Mouse (Mus musculus) liver, postnatal 0 days (tissue): Measurements from ENCODE around the gene AC109138.7. TPM values are rescaled to one million over a fixed set of nuclear protein-coding genes. Genes with fewer than 3 reads are reported as not detected.

Experiments used
- ATAC-seq: fragments of 200-750 bp; cut with Nextera tagmentation; 2 replicates; pipeline ENCODE4 v1.8.0; 2017; ENCODE audit warnings: mild to moderate bottlenecking, moderate library complexity
- DNase-seq: peaks from one replicate; pipeline ENCODE4 v3.0.0-alpha.2; 2016
- H3K27ac ChIP-seq: fragments of 300-500 bp; sonication (generic); 2 replicates; pipeline ENCODE4 v1.5.1; 2014; ENCODE audit warnings: antibody characterized with exemption, moderate library complexity, mild to moderate bottlenecking, low read depth
- H3K27me3 ChIP-seq: fragments of 300-500 bp; sonication (generic); 2 replicates; pipeline ENCODE4 v1.6.1; 2014; ENCODE audit warnings: low read length, control low read depth, mixed read lengths; ENCODE audit not compliant: insufficient read depth
- H3K36me3 ChIP-seq: fragments of 300-500 bp; sonication (generic); replicated peaks from 2 replicates; pipeline ENCODE4 v1.6.1; 2014; ENCODE audit warnings: mild to moderate bottlenecking, control low read depth, low read length, moderate library complexity, mixed read lengths; ENCODE audit not compliant: insufficient read depth
- H3K4me1 ChIP-seq: fragments of 300-500 bp; sonication (generic); 2 replicates; pipeline ENCODE4 v1.6.1; 2014; ENCODE audit warnings: antibody characterized with exemption, mild to moderate bottlenecking, control low read depth; ENCODE audit not compliant: insufficient read depth
- H3K4me2 ChIP-seq: fragments of 300-500 bp; sonication (generic); 2 replicates; pipeline ENCODE4 v1.6.1; 2014; ENCODE audit warnings: low read depth, mild to moderate bottlenecking, low read length, moderate library complexity, mixed read lengths
- H3K4me3 ChIP-seq: fragments of 300-500 bp; sonication (generic); 2 replicates; pipeline ENCODE4 v1.5.1; 2014; ENCODE audit warnings: low read depth, low read length
- H3K9ac ChIP-seq: fragments of 300-500 bp; sonication (generic); replicated peaks from 2 replicates; pipeline ENCODE4 v1.6.1; 2014; ENCODE audit warnings: mild to moderate bottlenecking, moderate library complexity
- H3K9me3 ChIP-seq: fragments of 300-500 bp; sonication (generic); 2 replicates; pipeline ENCODE4 v1.6.1; 2016; ENCODE audit warnings: mild to moderate bottlenecking, control low read depth, low read length, mixed read lengths
- CTCF ChIP-seq: sonication (generic); IDR thresholded peaks from 2 replicates; pipeline ENCODE4 v1.5.1; 2016; ENCODE audit warnings: antibody characterized with exemption, low read depth
- EP300 ChIP-seq: IDR thresholded peaks from 2 replicates; pipeline ENCODE4 v1.6.1; 2016; ENCODE audit warnings: antibody characterized with exemption, low read depth, mild to moderate bottlenecking
- WGBS: fragments of 180-500 bp; shearing (Covaris S2); extraction: QIAGEN DNeasy Blood & Tissue Kit; methylation state at CpG from one replicate; pipeline ENCODE4 v1.1.7; 2014; ENCODE audit not compliant: insufficient replicate concordance; 5-methylcytosine and 5-hydroxymethylcytosine counted together
- polyA plus RNA-seq: library from polyadenylated mRNA; unstranded; fragments of >200 nt; fragmentation: Nextera tagmentation; extraction: Ambion mirVana; gene quantifications from 2 replicates; pipeline ENCODE4 v1.2.1, GENCODE M21; 2015

Gene AC109138.7
- polyA plus RNA-seq: not detected in 2 replicates

GRCm38 (mm10) chr19:4214071-4214770 is at the start of gene AC109138.7, which contains the start of gene Clcf1:
TSS of gene AC109138.7 (plus strand) at chr19:4214357.
TSS of gene Clcf1 (plus strand) at chr19:4214238.
- under 1% methylated on average over 46 of the region's 49 CpGs for WGBS
- peak within 1 kb of the TSS; percentile 79 for H3K9ac ChIP-seq
- peak within 1 kb of the TSS; percentile 67 for H3K4me3 ChIP-seq
- TF ChIP-seq CTCF (no peak), EP300 (no peak)
- H3K4me2 ChIP-seq: peak within 1 kb of the TSS; percentile 90
- peak within 1 kb of the TSS; percentile 50 for H3K27ac ChIP-seq
- H3K36me3 ChIP-seq: no peaks in the 10 kb centered on the region
- no peaks in the 10 kb centered on the region for H3K9me3 ChIP-seq
- DNase-seq: peak; percentile 59
- H3K4me1 ChIP-seq: peaks cover 41% of the 10 kb centered on the region
- ATAC-seq: peak; percentile 54
- H3K27me3 ChIP-seq: peaks cover 61% of the 10 kb centered on the region

- TF ChIP-seq EP300: no peak
- no peak for TF ChIP-seq CTCF
- no peak overlapping the region for H3K4me2 ChIP-seq
- peak overlapping the region; percentile 79 for H3K27ac ChIP-seq
- peaks cover 2% of the 10 kb centered on the region for H3K36me3 ChIP-seq
- 0 out of 2 replicates have a peak overlapping the region, but pooled peaks have one; percentile 23 for H3K9ac ChIP-seq
- WGBS: 38% methylated on average over 2 of the region's 2 CpGs
- H3K9me3 ChIP-seq: no peaks in the 10 kb centered on the region
- H3K4me3 ChIP-seq: no peak overlapping the region
- H3K27me3 ChIP-seq: no peaks in the 10 kb centered on the region
- peaks cover 30% of the 10 kb centered on the region for H3K4me1 ChIP-seq
- no peak for DNase-seq
- no peak for ATAC-seq
Observed at GRCm38 (mm10) chr19:4164721-4165120, 49.4 kb upstream of the AC109138.7 start.

GRCm38 (mm10) chr19:4166678-4167476 is 47.3 kb upstream of the AC109138.7 start:
- H3K4me2 ChIP-seq: no peak overlapping the region
- no peak for DNase-seq
- H3K9ac ChIP-seq: no peak overlapping the region
- TF ChIP-seq CTCF (no peak), EP300 (no peak)
- WGBS: 73% methylated on average over 9 of the region's 9 CpGs
- H3K27me3 ChIP-seq: no peaks in the 10 kb centered on the region
- no peaks in the 10 kb centered on the region for H3K9me3 ChIP-seq
- H3K36me3 ChIP-seq: no peaks in the 10 kb centered on the region
- ATAC-seq: no peak
- no peak overlapping the region for H3K27ac ChIP-seq
- H3K4me1 ChIP-seq: peaks cover 45% of the 10 kb centered on the region
- H3K4me3 ChIP-seq: no peak overlapping the region

GRCm38 (mm10) chr19:4169378-4169784 is 44.8 kb upstream of the AC109138.7 start:
- Histone ChIP-seq H3K9me3 (no peaks in the 10 kb centered on the region), H3K4me2 (peak overlapping the region; percentile 97), H3K27ac (peak overlapping the region; percentile 82), H3K4me1 (peaks cover 31% of the 10 kb centered on the region), H3K9ac (peak overlapping the region; percentile 81), H3K4me3 (peak overlapping the region; percentile 62), H3K27me3 (no peaks in the 10 kb centered on the region), H3K36me3 (no peaks in the 10 kb centered on the region)
- DNase-seq: peak; percentile 99
- under 1% methylated on average over 42 of the region's 43 CpGs for WGBS
- ATAC-seq: peak; percentile 95
- peak; percentile 99 for TF ChIP-seq CTCF
- TF ChIP-seq EP300: no peak

GRCm38 (mm10) chr19:4169810-4170209 is 44.3 kb upstream of the AC109138.7 start:
- no peaks in the 10 kb centered on the region for H3K9me3 ChIP-seq
- H3K4me1 ChIP-seq: peaks cover 30% of the 10 kb centered on the region
- TF ChIP-seq CTCF (no peak), EP300 (no peak)
- WGBS: 8% methylated on average over 27 of the region's 27 CpGs
- no peaks in the 10 kb centered on the region for H3K27me3 ChIP-seq
- peak overlapping the region; percentile 81 for H3K9ac ChIP-seq
- H3K36me3 ChIP-seq: no peaks in the 10 kb centered on the region
- H3K4me2 ChIP-seq: peak overlapping the region; percentile 97
- ATAC-seq (peak; percentile 47), DNase-seq (no peak)
- H3K27ac ChIP-seq: peak overlapping the region; percentile 82
- H3K4me3 ChIP-seq: peak overlapping the region; percentile 62

- no peaks in the 10 kb centered on the region for H3K27me3 ChIP-seq
- 0 out of 2 replicates have a peak overlapping the region, but pooled peaks have one; percentile 34 for H3K27ac ChIP-seq
- no peak for TF ChIP-seq EP300
- no peak for TF ChIP-seq CTCF
- H3K4me3 ChIP-seq: no peak overlapping the region
- DNase-seq: no peak
- no peak for ATAC-seq
- 87% methylated on average over 10 of the region's 10 CpGs for WGBS
- H3K4me1 ChIP-seq: peaks cover 28% of the 10 kb centered on the region
- no peaks in the 10 kb centered on the region for H3K36me3 ChIP-seq
- no peak overlapping the region for H3K9ac ChIP-seq
- H3K9me3 ChIP-seq: no peaks in the 10 kb centered on the region
- no peak overlapping the region for H3K4me2 ChIP-seq
Observed at GRCm38 (mm10) chr19:4170723-4171392, 43.3 kb upstream of the AC109138.7 start.
